Mouse (Mus musculus): ENCODE measurements around the gene Gria4. TPM values are rescaled to one million over a fixed set of nuclear protein-coding genes. Genes with fewer than 3 reads are reported as not detected.
A peak's percentile ranks its signal among the peaks of the same experiment; 100 is the strongest.
"Not testable (repeated sequence)": the region's sequence is repeated elsewhere in the genome, so short reads cannot be mapped to it uniquely, and the experiment has no call there.

Gene Gria4
- total RNA-seq (2021) = 1 to 10 TPM in 1 of 2 experiments, under 1 TPM in 1; 0.86 to 1.0 TPM
- long read RNA-seq, experiment 1, partial matches to known transcripts = 0 of 1 reads
- long read RNA-seq, experiment 1, other reads (novel, unspliced or antisense) = 1 of 1 reads
- long read RNA-seq, experiment 2, partial matches to known transcripts = 1 of 2 reads
- long read RNA-seq, experiment 2, other reads (novel, unspliced or antisense) = 1 of 2 reads

- DNase-seq (ENCODE audit: low spot score in 2 of 2) = peak; percentile 21 to 25
Measured at GRCm38 (mm10) chr9:4795544-4796288, at the start of gene Gria4. Gria4 (minus strand) TSS chr9:4796234.

- DNase-seq (ENCODE audit: low spot score in 2 of 2) = not testable (repeated sequence)
Measured at GRCm38 (mm10) chr9:4810941-4811340, 14.9 kb upstream of the Gria4 start.

- no peak for DNase-seq (ENCODE audit: low spot score in 2 of 2)
Measured at GRCm38 (mm10) chr9:4803151-4803755, 7.2 kb upstream of the Gria4 start.

GRCm38 (mm10) chr9:4797396-4797795 lies 1.4 kb upstream of the Gria4 start:
- no peak for DNase-seq (ENCODE audit: low spot score in 2 of 2)

- no peak for DNase-seq (ENCODE audit: low spot score in 2 of 2)
Measured at GRCm38 (mm10) chr9:4796289-4796645, 233 bp upstream of the Gria4 start.

GRCm38 (mm10) chr9:4795075-4795474 lies 959 bp downstream of the Gria4 start:
- DNase-seq (ENCODE audit: low spot score in 2 of 2) = no peak

- DNase-seq (ENCODE audit: low spot score in 2 of 2) = no peak
Measured at GRCm38 (mm10) chr9:4794411-4794810, 1.6 kb downstream of the Gria4 start.

- DNase-seq (ENCODE audit: low spot score in 2 of 2) = not testable (repeated sequence)
Measured at GRCm38 (mm10) chr9:4749407-4749806, 46.6 kb downstream of the Gria4 start.

- DNase-seq (ENCODE audit: low spot score in 2 of 2) = no peak
Measured at GRCm38 (mm10) chr9:4714086-4714485, 81.9 kb downstream of the Gria4 start.

- no peak for DNase-seq (ENCODE audit: low spot score in 2 of 2)
Measured at GRCm38 (mm10) chr9:4712367-4712766, 83.7 kb downstream of the Gria4 start.

GRCm38 (mm10) chr9:4687149-4687548 lies 108.9 kb downstream of the Gria4 start:
- no peak for DNase-seq (ENCODE audit: low spot score in 2 of 2)

GRCm38 (mm10) chr9:4680244-4680643 lies 115.8 kb downstream of the Gria4 start:
- DNase-seq (ENCODE audit: low spot score in 2 of 2) = no peak

- DNase-seq (ENCODE audit: low spot score in 2 of 2) = no peak
Measured at GRCm38 (mm10) chr9:4679099-4679498, 116.9 kb downstream of the Gria4 start.

- no peak for DNase-seq (ENCODE audit: low spot score in 2 of 2)
Measured at GRCm38 (mm10) chr9:4665691-4666090, 130.3 kb downstream of the Gria4 start.

GRCm38 (mm10) chr9:4662421-4662820 lies 133.6 kb downstream of the Gria4 start:
- DNase-seq (ENCODE audit: low spot score in 2 of 2) = no peak

GRCm38 (mm10) chr9:4658951-4659350 lies 137.1 kb downstream of the Gria4 start:
- DNase-seq (ENCODE audit: low spot score in 2 of 2) = no peak

GRCm38 (mm10) chr9:4654333-4654732 lies 141.7 kb downstream of the Gria4 start:
- no peak for DNase-seq (ENCODE audit: low spot score in 2 of 2)

GRCm38 (mm10) chr9:4639192-4639900 lies 156.7 kb downstream of the Gria4 start:
- DNase-seq (ENCODE audit: low spot score in 2 of 2) = no peak

GRCm38 (mm10) chr9:4631910-4632309 lies 164.1 kb downstream of the Gria4 start:
- no peak for DNase-seq (ENCODE audit: low spot score in 2 of 2)

- no peak for DNase-seq (ENCODE audit: low spot score in 2 of 2)
Measured at GRCm38 (mm10) chr9:4615286-4615685, 180.7 kb downstream of the Gria4 start.

GRCm38 (mm10) chr9:4605354-4605753 lies 190.7 kb downstream of the Gria4 start:
- DNase-seq (ENCODE audit: low spot score in 2 of 2) = no peak

- DNase-seq (ENCODE audit: low spot score in 2 of 2) = no peak
Measured at GRCm38 (mm10) chr9:4604236-4604635, 191.8 kb downstream of the Gria4 start.
